Mouse (Mus musculus): Measurements from ENCODE around the gene Zmpste24.

DNA sequence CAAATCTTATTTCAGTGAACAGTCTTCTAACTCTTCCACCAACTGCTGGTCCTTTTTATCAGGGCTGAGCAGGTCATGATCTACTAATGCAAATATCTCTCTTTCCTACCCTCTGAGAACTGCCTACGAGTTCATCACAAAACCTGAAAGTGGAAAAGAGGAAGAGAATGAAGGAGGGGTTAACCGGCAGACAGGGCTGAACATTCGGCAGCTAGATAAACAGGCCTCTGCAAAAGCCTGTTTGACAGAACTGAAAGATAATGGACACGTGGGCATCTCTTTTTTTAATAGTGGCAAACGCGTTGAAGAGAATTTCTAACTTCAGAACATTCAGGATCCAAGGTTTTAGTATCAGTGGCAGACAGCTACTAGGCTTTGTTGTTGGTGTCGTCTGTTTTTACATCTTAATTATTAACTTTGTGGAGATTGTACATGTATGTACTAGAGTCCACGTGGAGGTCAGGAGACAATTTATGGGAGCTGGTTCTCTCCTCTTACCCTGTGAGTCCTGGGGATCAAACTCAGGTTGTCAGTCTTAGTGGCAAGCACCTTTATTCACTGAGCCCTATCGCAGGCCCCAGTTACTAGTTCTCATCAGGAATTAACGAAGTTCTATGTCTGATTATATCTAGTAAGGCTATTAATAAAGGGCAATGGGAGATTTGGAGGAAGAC, 83.3 kb downstream of the Zmpste24 start:
- TF ChIP-seq TAL1 (IDR thresholded peaks at IDR 0.05; ENCODE audit: low read length) (peak; percentile 68), GATA1 (IDR thresholded peaks at IDR 0.05; ENCODE audit: low read length) (peak; percentile 67)

Measured in erythroblast, embryonic 14.5 days (primary cell).